Mouse (Mus musculus): Measurements from ENCODE around the gene Cdca4. TPM values are rescaled to one million over a fixed set of nuclear protein-coding genes. Genes with fewer than 3 reads are reported as not detected.
A peak's percentile ranks its signal among the peaks of the same experiment; 100 is the strongest.

The Cdca4 gene
- polyA plus RNA-seq (2016; fragmentation: Nextera tagmentation; extraction: Ambion mirVana): 144 and 147 TPM in 2 replicates

- H3K9ac ChIP-seq: peak within 1 kb of the TSS; percentile 98
- peaks cover 31% of the 10 kb centered on the region for H3K4me1 ChIP-seq
- no peaks in the 10 kb centered on the region for H3K9me3 ChIP-seq
- peak; percentile 95 for ATAC-seq (ENCODE audit: insufficient number of reproducible peaks, insufficient read depth, low FRiP score, low TSS enrichment)
- peaks cover 50% of the 10 kb centered on the region for H3K36me3 ChIP-seq
- H3K4me2 ChIP-seq (replicated peaks): peak within 1 kb of the TSS; percentile 91
- no peaks in the 10 kb centered on the region for H3K27me3 ChIP-seq
- peak within 1 kb of the TSS; percentile 94 for H3K27ac ChIP-seq
- under 1% methylated on average over 53 of the region's 72 CpGs for WGBS
- H3K4me3 ChIP-seq: peak within 1 kb of the TSS; percentile 98
Observed at GRCm38 (mm10) chr12:112829244-112829864, at the start of gene Cdca4. TSS of gene Cdca4 (minus strand) at chr12:112829423.

DNA sequence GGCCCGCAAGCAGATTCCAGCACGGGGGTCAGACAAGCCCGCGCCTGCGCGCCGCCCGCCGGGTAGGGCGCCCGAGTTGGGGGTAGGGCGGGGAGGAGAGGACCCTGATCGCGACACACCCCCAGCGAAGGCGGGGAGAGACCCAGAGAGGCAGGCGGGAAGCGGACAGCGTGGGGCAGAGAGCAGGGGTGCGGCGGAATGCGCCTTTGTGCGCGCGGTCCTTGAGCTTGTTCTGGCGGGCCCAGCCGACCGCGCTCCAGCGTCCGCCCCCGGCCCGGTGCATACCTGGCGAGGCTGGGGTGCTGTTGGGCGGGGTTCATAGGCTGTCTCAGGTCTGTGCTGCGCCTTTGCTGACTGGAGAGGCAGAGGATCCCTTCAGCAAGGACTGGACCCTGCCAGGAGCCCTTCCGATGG is 48.4 kb upstream of the Cdca4 start:
- no peaks in the 10 kb centered on the region for H3K9me3 ChIP-seq
- WGBS: under 1% methylated on average over 36 of the region's 37 CpGs

GRCm38 (mm10) chr12:112877073-112877576 is 47.9 kb upstream of the Cdca4 start:
- Histone ChIP-seq H3K36me3 (no peaks in the 10 kb centered on the region), H3K27ac (0 out of 2 replicates have a peak overlapping the region, but pooled peaks have one; percentile 23), H3K27me3 (peaks cover 71% of the 10 kb centered on the region), H3K4me3 (peak overlapping the region; percentile 44), H3K9me3 (no peaks in the 10 kb centered on the region), H3K9ac (peak overlapping the region; percentile 57), H3K4me1 (peaks cover 27% of the 10 kb centered on the region), H3K4me2 (replicated peaks) (peak overlapping the region; percentile 79)
- no peak for ATAC-seq (ENCODE audit: insufficient number of reproducible peaks, insufficient read depth, low FRiP score, low TSS enrichment)
- 1% methylated on average over 17 of the region's 17 CpGs for WGBS

More for the DNA sequence above, 48.4 kb upstream of the Cdca4 start:
- peak overlapping the region; percentile 54 for H3K27ac ChIP-seq
- H3K4me2 ChIP-seq (replicated peaks): peak overlapping the region; percentile 79
- peak overlapping the region; percentile 57 for H3K9ac ChIP-seq
- peak overlapping the region; percentile 44 for H3K4me3 ChIP-seq
- peak; percentile 22; the same call in 1 of the 2 replicates for ATAC-seq (ENCODE audit: insufficient number of reproducible peaks, insufficient read depth, low FRiP score, low TSS enrichment)
- H3K27me3 ChIP-seq: peaks cover 70% of the 10 kb centered on the region
- no peaks in the 10 kb centered on the region for H3K36me3 ChIP-seq
- peaks cover 27% of the 10 kb centered on the region for H3K4me1 ChIP-seq

- Histone ChIP-seq H3K9ac (no peak overlapping the region), H3K4me2 (replicated peaks) (peak overlapping the region; percentile 79), H3K36me3 (no peaks in the 10 kb centered on the region), H3K27me3 (peaks cover 75% of the 10 kb centered on the region), H3K9me3 (no peaks in the 10 kb centered on the region), H3K27ac (0 out of 2 replicates have a peak overlapping the region, but pooled peaks have one; percentile 23), H3K4me3 (peak overlapping the region; percentile 44; the same call in 1 of the 2 replicates), H3K4me1 (peaks cover 27% of the 10 kb centered on the region)
- WGBS: 5% methylated on average over 28 of the region's 28 CpGs
- ATAC-seq (ENCODE audit: insufficient number of reproducible peaks, insufficient read depth, low FRiP score, low TSS enrichment): no peak
Observed at GRCm38 (mm10) chr12:112876332-112877072, 47.3 kb upstream of the Cdca4 start.

DNA sequence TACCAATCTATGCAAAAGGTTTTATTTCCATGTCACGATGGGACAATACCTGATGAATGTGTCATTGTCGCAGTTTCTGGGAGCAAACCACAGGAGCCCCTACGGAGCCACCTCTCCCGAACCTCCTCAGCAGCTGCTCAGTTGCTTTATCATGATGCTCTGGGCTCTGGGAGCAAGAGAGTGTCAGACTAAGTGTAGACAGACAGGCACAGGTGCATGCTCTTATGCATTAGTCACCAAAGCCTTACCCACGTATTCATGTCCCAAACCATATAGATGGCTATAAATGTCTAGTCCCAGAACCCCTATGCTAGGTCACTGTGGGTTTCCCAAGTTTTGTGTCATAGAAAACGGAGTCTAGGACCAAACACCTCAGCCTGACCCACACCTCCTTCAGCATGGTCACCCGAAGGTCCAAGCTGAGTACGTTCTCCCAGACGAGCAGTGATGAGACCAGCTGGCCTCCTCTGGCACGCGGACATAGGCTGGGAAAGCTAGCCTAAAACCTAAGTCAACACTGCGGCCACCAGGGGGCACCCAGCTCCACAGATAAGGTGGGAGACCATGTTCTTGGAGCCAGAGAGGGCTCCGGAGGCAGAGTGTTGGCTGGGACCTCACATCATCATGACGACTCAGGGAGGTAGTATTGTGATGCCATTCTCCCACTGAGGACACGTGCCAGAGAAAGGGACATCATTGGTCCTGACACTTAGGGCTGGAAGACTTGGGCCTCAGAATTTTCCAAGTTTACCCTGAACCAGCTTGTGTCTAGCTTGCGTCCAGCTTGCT is 46.2 kb upstream of the Cdca4 start:
- Histone ChIP-seq H3K27me3 (peaks cover 82% of the 10 kb centered on the region), H3K4me1 (peaks cover 32% of the 10 kb centered on the region), H3K9ac (no peak overlapping the region), H3K27ac (no peak overlapping the region), H3K9me3 (no peaks in the 10 kb centered on the region), H3K4me2 (replicated peaks) (no peak overlapping the region), H3K36me3 (no peaks in the 10 kb centered on the region), H3K4me3 (no peak overlapping the region)
- peak; percentile 7; the same call in 1 of the 2 replicates for ATAC-seq (ENCODE audit: insufficient number of reproducible peaks, insufficient read depth, low FRiP score, low TSS enrichment)
- 24% methylated on average over 16 of the region's 16 CpGs for WGBS

- ATAC-seq (ENCODE audit: insufficient number of reproducible peaks, insufficient read depth, low FRiP score, low TSS enrichment): no peak
- peak overlapping the region; percentile 45 for H3K4me2 ChIP-seq (replicated peaks)
- H3K27ac ChIP-seq: no peak overlapping the region
- 12% methylated on average over 22 of the region's 22 CpGs for WGBS
- H3K27me3 ChIP-seq: peaks cover 82% of the 10 kb centered on the region
- H3K36me3 ChIP-seq: no peaks in the 10 kb centered on the region
- peak overlapping the region; percentile 21; the same call in 1 of the 2 replicates for H3K9ac ChIP-seq
- peaks cover 37% of the 10 kb centered on the region for H3K4me1 ChIP-seq
- no peaks in the 10 kb centered on the region for H3K9me3 ChIP-seq
- peak overlapping the region; percentile 16; the same call in 1 of the 2 replicates for H3K4me3 ChIP-seq
Observed at GRCm38 (mm10) chr12:112874199-112874598, 45.0 kb upstream of the Cdca4 start.

DNA sequence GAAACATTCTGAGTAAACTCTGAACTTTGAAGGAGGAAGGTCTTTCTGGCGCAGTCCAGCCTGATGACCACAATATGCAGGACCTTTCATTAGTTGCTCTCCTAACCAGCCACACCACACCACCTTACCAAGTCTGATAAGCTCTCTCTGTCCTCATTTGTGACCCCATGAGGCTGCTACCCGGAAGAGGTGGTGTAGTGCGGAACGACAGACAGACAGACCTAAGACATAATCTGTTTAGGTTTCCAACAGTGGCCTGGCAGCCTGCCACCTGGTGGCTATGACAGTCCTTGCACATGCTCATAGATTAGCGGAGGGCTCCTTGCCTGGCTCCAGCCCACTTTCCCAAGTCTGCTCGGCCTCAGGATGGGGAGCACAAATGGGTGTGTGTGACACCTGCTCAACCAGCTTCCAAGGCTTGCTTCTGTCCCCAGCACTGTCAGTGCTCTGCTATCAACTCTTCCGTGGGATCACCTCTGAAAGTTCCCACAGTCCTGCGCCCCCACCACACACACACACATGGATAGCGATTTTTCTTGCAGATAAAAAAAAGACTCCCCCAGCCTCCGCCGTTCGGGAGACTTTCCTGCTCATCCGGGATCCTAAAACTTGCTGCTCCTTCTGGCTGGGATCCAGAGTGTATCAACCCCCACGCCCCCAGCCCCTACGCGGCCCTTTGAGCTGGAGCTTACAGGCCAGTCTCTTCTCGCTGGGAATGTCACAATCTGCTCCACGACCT is 44.4 kb upstream of the Cdca4 start:
- Histone ChIP-seq H3K4me1 (peaks cover 37% of the 10 kb centered on the region), H3K9me3 (no peaks in the 10 kb centered on the region), H3K27me3 (peaks cover 76% of the 10 kb centered on the region), H3K36me3 (no peaks in the 10 kb centered on the region), H3K9ac (peak overlapping the region; percentile 21; the same call in 1 of the 2 replicates), H3K4me3 (peak overlapping the region; percentile 16; the same call in 1 of the 2 replicates), H3K27ac (no peak overlapping the region), H3K4me2 (replicated peaks) (peak overlapping the region; percentile 45)
- WGBS: 21% methylated on average over 18 of the region's 18 CpGs
- ATAC-seq (ENCODE audit: insufficient number of reproducible peaks, insufficient read depth, low FRiP score, low TSS enrichment): no peak

- Histone ChIP-seq H3K27me3 (peaks cover 70% of the 10 kb centered on the region), H3K4me1 (peaks cover 39% of the 10 kb centered on the region), H3K9me3 (no peaks in the 10 kb centered on the region), H3K36me3 (no peaks in the 10 kb centered on the region), H3K4me2 (replicated peaks) (no peak overlapping the region), H3K27ac (no peak overlapping the region), H3K9ac (no peak overlapping the region), H3K4me3 (no peak overlapping the region)
- ATAC-seq (ENCODE audit: insufficient number of reproducible peaks, insufficient read depth, low FRiP score, low TSS enrichment): no peak
- WGBS: 85% methylated on average over 10 of the region's 10 CpGs
Observed at GRCm38 (mm10) chr12:112872991-112873390, 43.8 kb upstream of the Cdca4 start.

DNA sequence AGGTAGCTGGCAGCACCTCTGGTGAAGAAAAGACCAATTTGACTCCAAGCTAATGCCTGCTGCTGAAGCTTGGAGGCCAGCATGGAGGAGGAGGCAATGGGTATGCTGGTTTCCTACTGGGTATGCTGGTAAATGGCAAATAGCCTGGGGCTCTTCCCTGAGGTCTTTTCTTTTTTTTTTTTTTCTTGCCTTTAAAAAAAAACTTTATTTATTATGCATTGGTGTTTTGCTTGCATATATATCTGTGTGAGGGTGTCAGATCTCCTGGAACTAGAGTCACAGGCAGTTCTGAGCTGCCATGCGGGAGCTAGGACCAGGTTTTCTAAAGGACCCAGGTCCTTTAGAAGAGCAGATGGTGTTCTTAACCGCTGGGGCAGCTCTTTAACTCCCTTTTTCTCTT is 42.0 kb upstream of the Cdca4 start:
- Histone ChIP-seq H3K9ac (no peak overlapping the region), H3K27ac (no peak overlapping the region), H3K36me3 (no peaks in the 10 kb centered on the region), H3K4me1 (peaks cover 23% of the 10 kb centered on the region), H3K4me2 (replicated peaks) (no peak overlapping the region), H3K4me3 (no peak overlapping the region), H3K27me3 (peaks cover 53% of the 10 kb centered on the region), H3K9me3 (no peaks in the 10 kb centered on the region)
- 71% methylated on average over 2 of the region's 2 CpGs for WGBS
- ATAC-seq (ENCODE audit: insufficient number of reproducible peaks, insufficient read depth, low FRiP score, low TSS enrichment): no peak

- peaks cover 48% of the 10 kb centered on the region for H3K27me3 ChIP-seq
- WGBS: 40% methylated on average over 13 of the region's 13 CpGs
- H3K4me2 ChIP-seq (replicated peaks): no peak overlapping the region
- H3K4me1 ChIP-seq: peaks cover 21% of the 10 kb centered on the region
- H3K27ac ChIP-seq: no peak overlapping the region
- no peak for ATAC-seq (ENCODE audit: insufficient number of reproducible peaks, insufficient read depth, low FRiP score, low TSS enrichment)
- no peaks in the 10 kb centered on the region for H3K9me3 ChIP-seq
- no peak overlapping the region for H3K9ac ChIP-seq
- no peak overlapping the region for H3K4me3 ChIP-seq
- H3K36me3 ChIP-seq: no peaks in the 10 kb centered on the region
Observed at GRCm38 (mm10) chr12:112870775-112871174, 41.6 kb upstream of the Cdca4 start.
